In the genomic region with DNA sequence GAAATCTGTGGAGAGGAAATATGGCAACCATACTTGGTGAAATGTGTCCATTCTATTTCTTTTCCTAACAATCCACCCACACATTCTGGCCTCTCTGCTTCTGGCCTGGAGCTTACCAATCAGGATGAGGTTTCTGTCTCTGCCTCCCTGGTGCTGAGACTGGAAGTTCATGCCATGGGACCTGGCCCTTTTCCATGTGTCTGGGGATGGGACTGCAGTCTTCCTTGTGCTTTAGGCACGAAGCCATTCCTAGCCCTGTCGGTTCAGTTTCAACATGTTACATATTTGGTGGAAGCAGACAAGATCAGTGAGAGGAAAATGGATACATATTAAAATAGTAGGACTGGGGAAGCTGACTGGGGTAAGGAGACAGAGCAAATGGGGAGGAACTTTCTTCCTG, we compare ENCODE assay signal across 21 mouse cellular contexts.
"Had no signal": no experiment of that assay in that cellular context is flagged by ENCODE, and none has a peak within 500 bp of the region (broad histone marks: within the 10 kb centered on the region; RNA-seq: fewer than 3 reads in every experiment).

No protein-coding gene starts in this region.

- H3K4me3 ChIP-seq: heart, adult 2 months; heart, embryonic 13.5 days; heart, embryonic 15.5 days; hindbrain, embryonic 13.5 days; hindbrain, embryonic 15.5 days; kidney, embryonic 15.5 days; limb, embryonic 13.5 days; limb, embryonic 15.5 days; liver, embryonic 12.5 days had no signal

- H3K27ac ChIP-seq: heart, adult 2 months; heart, embryonic 13.5 days; heart, embryonic 15.5 days; hindbrain, embryonic 13.5 days; hindbrain, embryonic 15.5 days; hindbrain, postnatal 0 days; kidney, embryonic 15.5 days; kidney, postnatal 0 days; limb, embryonic 13.5 days; limb, embryonic 15.5 days; liver, embryonic 12.5 days; liver, embryonic 14.5 days had no signal

- DNase-seq: gastrocnemius, postnatal 14 days; gastrocnemius, postnatal 36 days; heart, adult 2 months; heart, postnatal 14 days; heart, postnatal 36 days; kidney, adult 11 months; kidney, adult 2 months; kidney, postnatal 14 days; layer of hippocampus, adult 9-11 months; layer of hippocampus, postnatal 36 days had no signal
